Mouse (Mus musculus) heart, embryonic 11.5 days (tissue): ENCODE data around the gene Olfr1336. TPM values are rescaled to one million over a fixed set of nuclear protein-coding genes. Genes with fewer than 3 reads are reported as not detected.
"Not testable (repeated sequence)": the region's sequence is repeated elsewhere in the genome, so short reads cannot be mapped to it uniquely, and the experiment has no call there.

Experiments used
- ATAC-seq: fragments of 200-750 bp; cut with Nextera tagmentation; replicated peaks from 2 replicates; pipeline ENCODE4 v1.8.0; 2017; ENCODE audit warnings: moderate library complexity; ENCODE audit not compliant: insufficient number of reproducible peaks, low FRiP score, low TSS enrichment
- H3K27ac ChIP-seq: fragments of 300-500 bp; sonication (generic); 2 replicates; pipeline ENCODE4 v1.5.1; 2014; ENCODE audit warnings: mild to moderate bottlenecking, low read depth, low read length
- H3K27me3 ChIP-seq: fragments of 300-500 bp; sonication (generic); 2 replicates; pipeline ENCODE4 v1.6.1; 2014; ENCODE audit warnings: mild to moderate bottlenecking, low read length, mixed read lengths; ENCODE audit not compliant: control insufficient read depth, insufficient read depth
- H3K36me3 ChIP-seq: fragments of 300-500 bp; sonication (generic); 2 replicates; pipeline ENCODE4 v1.6.1; 2014; ENCODE audit warnings: mild to moderate bottlenecking, low read length, moderate library complexity, mixed read lengths; ENCODE audit not compliant: control insufficient read depth, insufficient read depth
- H3K4me1 ChIP-seq: fragments of 300-500 bp; sonication (generic); 2 replicates; pipeline ENCODE4 v1.6.1; 2014; ENCODE audit warnings: low read length; ENCODE audit not compliant: control insufficient read depth, insufficient read depth
- H3K4me2 ChIP-seq: fragments of 300-500 bp; sonication (generic); 2 replicates; pipeline ENCODE4 v1.6.1; 2014; ENCODE audit warnings: mild to moderate bottlenecking, moderate library complexity
- H3K4me3 ChIP-seq: fragments of 300-500 bp; sonication (generic); 2 replicates; pipeline ENCODE4 v1.5.1; 2014; ENCODE audit warnings: low read depth, low read length
- H3K9ac ChIP-seq: fragments of 300-500 bp; sonication (generic); 2 replicates; pipeline ENCODE4 v1.6.1; 2014; ENCODE audit warnings: mild to moderate bottlenecking, low read depth, low read length, moderate library complexity
- H3K9me3 ChIP-seq: fragments of 300-500 bp; sonication (generic); replicated peaks from 2 replicates; pipeline ENCODE4 v1.6.1; 2016; ENCODE audit warnings: low read length; ENCODE audit not compliant: control insufficient read depth
- WGBS: fragments of 180-500 bp; shearing (Covaris S2); extraction: QIAGEN DNeasy Blood & Tissue Kit; methylation state at CpG from one replicate; pipeline ENCODE4 v1.1.7; 2014; ENCODE audit not compliant: insufficient replicate concordance; 5-methylcytosine and 5-hydroxymethylcytosine counted together
- polyA plus RNA-seq: library from polyadenylated mRNA; unstranded; fragments of >200 nt; fragmentation: Nextera tagmentation; extraction: Ambion mirVana; gene quantifications from 2 replicates; pipeline ENCODE4 v1.2.1, GENCODE M21; 2014

The Olfr1336 gene
- polyA plus RNA-seq, 1 experiment from 2014 or later: not detected

DNA sequence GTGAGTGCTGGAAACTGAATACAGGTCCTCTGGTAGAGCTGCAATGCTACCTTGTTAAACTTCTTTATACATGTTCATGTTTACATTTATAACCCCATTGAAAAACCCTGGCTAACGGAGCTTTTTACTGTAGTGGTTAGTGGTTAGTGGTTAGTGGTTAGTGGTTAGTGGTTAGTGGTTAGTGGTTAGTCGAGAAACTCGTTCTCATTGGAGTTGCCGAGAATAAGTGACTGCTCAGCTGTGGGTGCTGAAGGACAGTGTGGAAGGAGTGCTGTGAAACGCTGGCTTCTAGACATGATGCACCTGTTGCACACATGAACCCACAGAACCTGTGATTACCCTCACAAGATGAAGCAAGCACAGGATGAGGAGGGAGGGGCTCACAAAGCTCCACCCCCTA lies 8.2 kb upstream of the Olfr1336 start:
- WGBS: 64% methylated on average over 5 of the region's 5 CpGs
- no peaks in the 10 kb centered on the region for H3K36me3 ChIP-seq
- H3K4me3 ChIP-seq: no peak overlapping the region
- H3K27ac ChIP-seq: no peak overlapping the region
- no peak for ATAC-seq
- H3K4me1 ChIP-seq: no peaks in the 10 kb centered on the region
- no peak overlapping the region for H3K9ac ChIP-seq
- no peak overlapping the region for H3K4me2 ChIP-seq
- H3K27me3 ChIP-seq: no peaks in the 10 kb centered on the region
- H3K9me3 ChIP-seq: peaks cover 2% of the 10 kb centered on the region; the same call in 1 of the 2 replicates

DNA sequence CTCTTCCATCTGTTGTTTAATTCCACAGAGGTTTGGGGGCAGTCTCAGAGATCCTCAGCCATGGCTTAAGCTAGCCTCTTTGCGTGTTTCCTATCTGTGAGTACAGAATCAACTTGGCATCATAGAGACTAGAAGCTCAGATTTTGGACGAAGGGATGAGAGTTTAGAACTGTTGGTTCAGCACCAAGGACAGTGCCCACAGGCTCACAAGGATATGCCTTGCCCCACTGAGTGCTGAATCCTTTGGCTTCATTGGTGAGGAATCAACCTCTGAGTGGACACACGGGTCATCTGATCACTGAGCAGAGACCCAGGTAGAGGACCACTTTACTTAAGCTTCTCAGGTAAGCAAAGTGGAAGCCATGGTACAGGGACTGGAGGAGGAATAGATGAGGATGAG lies 431 bp downstream of the Olfr1336 start:
- Histone ChIP-seq H3K27ac (no peak overlapping the region), H3K4me3 (no peak overlapping the region), H3K9me3 (peaks cover 7% of the 10 kb centered on the region), H3K36me3 (no peaks in the 10 kb centered on the region), H3K4me1 (no peaks in the 10 kb centered on the region), H3K27me3 (no peaks in the 10 kb centered on the region), H3K4me2 (no peak overlapping the region), H3K9ac (no peak overlapping the region)
- 39% methylated on average over 3 of the region's 3 CpGs for WGBS
- ATAC-seq: no peak

DNA sequence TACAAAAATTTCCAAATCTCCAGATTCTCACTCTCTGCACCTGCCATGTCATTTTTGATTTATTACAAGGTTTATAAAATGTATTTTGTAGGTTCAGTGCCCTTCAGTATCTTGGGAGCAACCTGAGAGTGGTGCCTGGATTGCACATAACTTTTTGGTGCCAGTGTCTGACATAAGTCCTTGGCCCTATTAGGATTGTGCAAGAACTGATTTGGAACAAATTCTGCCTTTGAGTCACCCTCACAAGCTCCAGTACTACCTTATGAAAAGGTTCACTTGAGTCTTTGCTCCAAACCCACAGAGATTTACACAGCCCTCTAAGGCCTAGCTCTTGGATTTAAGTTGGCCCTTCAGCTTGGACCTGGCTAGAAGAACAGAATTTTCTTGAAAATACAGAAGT lies 11.0 kb downstream of the Olfr1336 start, which contains the start of gene Olfr1346:
Gene Olfr1346 (plus strand): TSS at position 151 of the 400 bp plus-strand sequence.
- Histone ChIP-seq H3K36me3 (no peaks in the 10 kb centered on the region), H3K9ac (no peak within 1 kb of the TSS), H3K27ac (no peak within 1 kb of the TSS), H3K9me3 (no peaks in the 10 kb centered on the region), H3K4me3 (no peak within 1 kb of the TSS), H3K27me3 (no peaks in the 10 kb centered on the region), H3K4me1 (no peaks in the 10 kb centered on the region), H3K4me2 (no peak within 1 kb of the TSS)
- ATAC-seq: no peak

DNA sequence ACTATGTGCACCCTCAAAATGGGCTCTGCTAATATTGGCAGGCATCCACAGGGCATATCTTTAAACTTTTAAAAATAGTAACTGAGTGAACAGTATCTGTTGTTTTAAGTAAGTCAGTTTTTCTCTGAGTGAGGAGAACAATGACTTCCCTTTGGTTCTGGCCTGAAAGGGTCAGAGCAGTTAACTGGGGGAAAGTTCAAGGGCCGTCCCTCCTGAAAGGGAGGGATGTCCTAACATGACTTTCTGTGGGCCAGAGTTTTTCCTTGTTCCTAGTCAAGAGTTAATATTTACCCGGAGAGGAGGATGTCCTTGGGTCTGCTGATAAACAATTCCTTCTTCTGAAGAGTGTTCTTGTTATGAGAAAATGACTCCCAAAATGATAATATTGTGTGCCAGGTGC lies 21.7 kb downstream of the Olfr1336 start:
- not testable (repeated sequence) for H3K27ac ChIP-seq, H3K9ac ChIP-seq, H3K36me3 ChIP-seq, H3K9me3 ChIP-seq, ATAC-seq, H3K4me2 ChIP-seq, H3K27me3 ChIP-seq, H3K4me3 ChIP-seq, H3K4me1 ChIP-seq
- 67% methylated on average over 2 of the region's 2 CpGs for WGBS

DNA sequence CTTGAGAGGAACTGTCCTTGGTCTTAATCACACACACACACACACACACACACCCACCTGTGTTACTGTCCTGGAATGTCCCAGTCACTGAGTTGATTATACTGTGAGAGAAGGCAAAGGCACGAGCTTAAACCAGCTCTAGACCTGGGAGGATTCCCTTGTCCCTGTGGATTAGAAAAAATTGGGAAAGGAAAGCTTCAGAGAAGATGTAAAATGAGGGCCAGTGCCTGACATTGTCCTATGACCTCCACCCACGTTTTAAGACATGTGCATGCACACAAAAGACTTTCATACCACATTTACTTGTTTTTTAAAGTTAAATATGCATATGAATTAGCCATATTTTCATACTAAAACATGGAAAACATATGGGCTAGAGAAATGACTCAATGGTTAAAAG lies 30.9 kb downstream of the Olfr1336 start, which contains the start of gene Olfr5:
Gene Olfr5 (minus strand): TSS at position 101 of the 400 bp plus-strand sequence.
- peaks cover 3% of the 10 kb centered on the region; the same call in 1 of the 2 replicates for H3K9me3 ChIP-seq
- H3K9ac ChIP-seq: no peak within 1 kb of the TSS
- H3K36me3 ChIP-seq: no peaks in the 10 kb centered on the region
- ATAC-seq: no peak
- WGBS: 34% methylated on average over 2 of the region's 2 CpGs
- no peak within 1 kb of the TSS for H3K4me2 ChIP-seq
- H3K4me3 ChIP-seq: no peak within 1 kb of the TSS
- no peaks in the 10 kb centered on the region for H3K27me3 ChIP-seq
- no peak within 1 kb of the TSS for H3K27ac ChIP-seq
- H3K4me1 ChIP-seq: no peaks in the 10 kb centered on the region

DNA sequence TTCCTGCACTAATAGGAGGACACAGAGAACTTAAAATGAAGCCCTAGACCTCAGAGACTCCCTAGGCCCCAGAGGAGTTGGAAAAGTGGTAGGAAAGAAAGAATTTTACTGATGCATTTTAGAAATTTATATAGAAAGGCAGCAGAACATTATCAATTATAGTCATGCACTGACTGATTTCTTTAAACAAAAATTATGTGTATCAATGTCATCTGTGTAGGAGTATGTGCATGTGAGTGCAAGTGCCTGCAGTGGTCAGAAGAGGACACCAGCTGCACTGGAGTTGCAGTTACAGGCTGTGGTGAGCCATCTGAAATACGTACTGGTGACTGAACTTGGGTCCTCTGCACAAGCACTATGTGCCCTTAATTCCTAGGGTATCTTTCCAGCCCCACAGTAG lies 43.7 kb downstream of the Olfr1336 start, which contains the start of gene Olfr1347:
Gene Olfr1347 (minus strand): TSS at position 101 of the 400 bp plus-strand sequence.
- Histone ChIP-seq H3K27me3 (no peaks in the 10 kb centered on the region), H3K27ac (no peak within 1 kb of the TSS), H3K36me3 (no peaks in the 10 kb centered on the region), H3K4me2 (no peak within 1 kb of the TSS), H3K9me3 (peaks cover 13% of the 10 kb centered on the region; the same call in 1 of the 2 replicates), H3K4me1 (no peaks in the 10 kb centered on the region), H3K9ac (no peak within 1 kb of the TSS), H3K4me3 (no peak within 1 kb of the TSS)
- no peak for ATAC-seq
- WGBS: 58% methylated on average over 1 of the region's 1 CpGs

DNA sequence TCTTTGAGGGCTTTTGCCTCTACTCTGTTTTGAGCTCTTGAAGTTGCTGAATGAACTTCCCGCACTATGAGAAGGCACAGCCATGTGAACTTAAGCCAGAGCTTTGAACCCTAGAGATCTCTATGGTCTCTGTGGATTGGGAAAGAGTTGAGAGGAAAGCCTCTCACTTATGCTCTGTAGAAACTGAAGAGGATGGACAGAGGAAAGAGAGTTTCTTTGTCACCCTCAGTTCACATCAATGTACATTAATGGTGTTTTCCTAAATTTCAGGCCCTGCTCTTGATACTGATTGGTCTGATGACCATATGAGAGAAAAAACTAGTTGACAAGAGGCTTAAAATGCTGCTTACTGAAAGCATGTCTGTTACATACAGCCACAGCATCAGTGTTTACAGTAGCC lies 52.7 kb downstream of the Olfr1336 start, which contains the start of gene Olfr1348:
Gene Olfr1348 (minus strand): TSS at position 101 of the 400 bp plus-strand sequence.
- peaks cover 3% of the 10 kb centered on the region for H3K9me3 ChIP-seq
- no peak within 1 kb of the TSS for H3K4me3 ChIP-seq
- H3K4me2 ChIP-seq: no peak within 1 kb of the TSS
- no peaks in the 10 kb centered on the region for H3K36me3 ChIP-seq
- WGBS: 86% methylated on average over 1 of the region's 1 CpGs
- H3K9ac ChIP-seq: no peak within 1 kb of the TSS
- H3K27ac ChIP-seq: no peak within 1 kb of the TSS
- H3K27me3 ChIP-seq: no peaks in the 10 kb centered on the region
- no peak for ATAC-seq
- no peaks in the 10 kb centered on the region for H3K4me1 ChIP-seq

Other genes with a start within 250 kb of the Olfr1336 start
- gene Zscan5b, start 233.9 kb upstream of the Olfr1336 start, polyA plus RNA-seq: not detected in 2 replicates
- gene Epp13, start 203.5 kb upstream of the Olfr1336 start, polyA plus RNA-seq: not detected in 2 replicates
- gene Zfp667, start 169.6 kb upstream of the Olfr1336 start, polyA plus RNA-seq: 6.3 and 6.7 TPM in 2 replicates
- 4.4 and 5.1 TPM in 2 replicates for gene Zfp583, start 124.9 kb upstream of the Olfr1336 start, polyA plus RNA-seq
- 1.1 and 2.4 TPM in 2 replicates for gene Gm3854, start 112.4 kb upstream of the Olfr1336 start, polyA plus RNA-seq
- 1.5 and 2.0 TPM in 2 replicates for gene Zfp78, start 92.9 kb upstream of the Olfr1336 start, polyA plus RNA-seq
- 8.0 and 8.5 TPM in 2 replicates for gene Zfp28, start 72.9 kb upstream of the Olfr1336 start, polyA plus RNA-seq
- not detected in 2 replicates for gene Smim17, start 57.5 kb upstream of the Olfr1336 start, polyA plus RNA-seq
- gene Gm20715, start 45.9 kb upstream of the Olfr1336 start, polyA plus RNA-seq: not detected in 2 replicates
- gene Olfr1344, start 17.5 kb upstream of the Olfr1336 start, polyA plus RNA-seq: not detected in 2 replicates
- not detected in 2 replicates for gene Olfr1346, start 10.9 kb downstream of the Olfr1336 start, polyA plus RNA-seq
- not detected in 2 replicates for gene Olfr5, start 30.8 kb downstream of the Olfr1336 start, polyA plus RNA-seq
- not detected in 2 replicates for gene Olfr1347, start 43.6 kb downstream of the Olfr1336 start, polyA plus RNA-seq
- gene Olfr1348, start 52.6 kb downstream of the Olfr1336 start, polyA plus RNA-seq: not detected in 2 replicates
- gene Olfr1349, start 66.8 kb downstream of the Olfr1336 start, polyA plus RNA-seq: 0.10 TPM in 1 of 2 replicates, not detected in the other
- not detected in 2 replicates for gene Olfr1350, start 108.7 kb downstream of the Olfr1336 start, polyA plus RNA-seq
- 20.3 and 21.5 TPM in 2 replicates for gene Zim1, start 240.3 kb downstream of the Olfr1336 start, polyA plus RNA-seq